Mouse (Mus musculus): ENCODE results near the gene Swsap1. TPM values are rescaled to one million over a fixed set of nuclear protein-coding genes. Genes with fewer than 3 reads are reported as not detected.

Swsap1 gene
- 9.2 TPM for polyA plus RNA-seq (2017; shearing (Covaris generic))

GRCm38 (mm10) chr9:21955570-21956281 lies at the start of gene Swsap1:
Swsap1 (plus strand) TSS chr9:21955755.

GRCm38 (mm10) chr9:21918035-21918592 lies 37.4 kb upstream of the Swsap1 start, which contains the start of gene Rab3d:
Rab3d (minus strand) TSS chr9:21918192.

GRCm38 (mm10) chr9:21927208-21927753 lies 28.3 kb upstream of the Swsap1 start, which contains the start of the genes Ccdc159 and Tmem205:
Ccdc159 (plus strand) TSS chr9:21927471.
Tmem205 (minus strand) TSS chr9:21927556.

GRCm38 (mm10) chr9:21936692-21937570 lies 18.6 kb upstream of the Swsap1 start, which contains the start of gene Plppr2:
Plppr2 (plus strand) TSS chr9:21937033.

GRCm38 (mm10) chr9:21963417-21963816 lies 7.9 kb downstream of the Swsap1 start, which contains the start of gene Epor:
Epor (minus strand) TSS chr9:21963506.

GRCm38 (mm10) chr9:21989230-21990110 lies 33.9 kb downstream of the Swsap1 start, which contains the start of gene Rgl3:
Rgl3 (minus strand) TSS chr9:21989446.

GRCm38 (mm10) chr9:22002194-22003162 lies 46.9 kb downstream of the Swsap1 start, which contains the start of the genes Ccdc151 and Prkcsh:
Ccdc151 (minus strand) TSS chr9:22002634.
Prkcsh (plus strand) TSS chr9:22002806.

Other genes starting within 250 kb of the Swsap1 start
- 37.3 TPM for gene Ldlr, start 232.3 kb upstream of the Swsap1 start, polyA plus RNA-seq (2017; shearing (Covaris generic))
- gene Spc24, start 195.5 kb upstream of the Swsap1 start, polyA plus RNA-seq (2017; shearing (Covaris generic)), result 11.6 TPM
- gene Kank2, start 157.0 kb upstream of the Swsap1 start, polyA plus RNA-seq (2017; shearing (Covaris generic)), result not detected
- not detected for gene Angptl8, start 120.2 kb upstream of the Swsap1 start, polyA plus RNA-seq (2017; shearing (Covaris generic))
- 4.0 TPM for gene Dock6, start 103.1 kb upstream of the Swsap1 start, polyA plus RNA-seq (2017; shearing (Covaris generic))
- 11.8 TPM for gene Rab3d, start 37.6 kb upstream of the Swsap1 start, polyA plus RNA-seq (2017; shearing (Covaris generic))
- gene Ccdc159, start 28.3 kb upstream of the Swsap1 start, polyA plus RNA-seq (2017; shearing (Covaris generic)), result 0.42 TPM
- gene Tmem205, start 28.2 kb upstream of the Swsap1 start, polyA plus RNA-seq (2017; shearing (Covaris generic)), result 5.5 TPM
- 1.8 TPM for gene Plppr2, start 18.7 kb upstream of the Swsap1 start, polyA plus RNA-seq (2017; shearing (Covaris generic))
- 1.1 TPM for gene Epor, start 7.8 kb downstream of the Swsap1 start, polyA plus RNA-seq (2017; shearing (Covaris generic))
- gene Rgl3, start 33.7 kb downstream of the Swsap1 start, polyA plus RNA-seq (2017; shearing (Covaris generic)), result not detected
- not detected for gene Ccdc151, start 46.9 kb downstream of the Swsap1 start, polyA plus RNA-seq (2017; shearing (Covaris generic))
- 102 TPM for gene Prkcsh, start 47.1 kb downstream of the Swsap1 start, polyA plus RNA-seq (2017; shearing (Covaris generic))
- gene Elavl3, start 96.3 kb downstream of the Swsap1 start, polyA plus RNA-seq (2017; shearing (Covaris generic)), result not detected
- gene Gm49318, start 115.5 kb downstream of the Swsap1 start, polyA plus RNA-seq (2017; shearing (Covaris generic)), result not detected
- 6.0 TPM for gene Zfp653, start 115.6 kb downstream of the Swsap1 start, polyA plus RNA-seq (2017; shearing (Covaris generic))
- 44.4 TPM for gene Ecsit, start 129.7 kb downstream of the Swsap1 start, polyA plus RNA-seq (2017; shearing (Covaris generic))
- gene Cnn1, start 143.5 kb downstream of the Swsap1 start, polyA plus RNA-seq (2017; shearing (Covaris generic)), result not detected
- gene Elof1, start 161.4 kb downstream of the Swsap1 start, polyA plus RNA-seq (2017; shearing (Covaris generic)), result 90.5 TPM
- gene Acp5, start 180.0 kb downstream of the Swsap1 start, polyA plus RNA-seq (2017; shearing (Covaris generic)), result 236 TPM
- gene Pigyl, start 201.1 kb downstream of the Swsap1 start, polyA plus RNA-seq (2017; shearing (Covaris generic)), result 39.5 TPM
- not detected for gene Zfp872, start 232.3 kb downstream of the Swsap1 start, polyA plus RNA-seq (2017; shearing (Covaris generic))